Mouse (Mus musculus): Measurements from ENCODE around the gene Lrrn1.

- no peak for TF ChIP-seq POLR2A (IDR thresholded peaks at IDR 0.05; ENCODE audit: control insufficient read depth, low read depth, low read length)
- TF ChIP-seq CTCF (IDR thresholded peaks at IDR 0.05; ENCODE audit: control insufficient read depth, insufficient read depth, insufficient replicate concordance, low read depth, low read length): no peak
These were observed 45.8 kb downstream of the Lrrn1 start for GRCm38 (mm10) chr6:107575405-107575804.
